Mouse (Mus musculus): Measurements from ENCODE around the gene Gm44790. TPM values are rescaled to one million over a fixed set of nuclear protein-coding genes. Genes with fewer than 3 reads are reported as not detected.

Gm44790 gene
- total RNA-seq, 1 experiment: 0.31 TPM

- Histone ChIP-seq H3K9me3 (ENCODE audit: control insufficient read depth, insufficient read depth, low read depth, low read length) (no peaks in the 10 kb centered on the region), H3K4me3 (ENCODE audit: insufficient read depth in 1 of 2, low read depth in 1 of 2, low read length in 2 of 2, poor library complexity in 1 of 2, severe bottlenecking in 1 of 2) (peak within 1 kb of the TSS; percentile 80), H3K4me1 (ENCODE audit: control insufficient read depth in 2 of 2, insufficient read depth in 2 of 2, low read length in 2 of 2, poor library complexity in 1 of 2) (no peaks in the 10 kb centered on the region), H3K36me3 (ENCODE audit: control insufficient read depth, insufficient read depth, low read length, poor library complexity, severe bottlenecking) (no peaks in the 10 kb centered on the region; the same call in 1 of the 2 replicates), H3K27ac (ENCODE audit: insufficient read depth, low read depth, low read length, poor library complexity, severe bottlenecking) (peak within 1 kb of the TSS; percentile 97), H3K9ac (ENCODE audit: insufficient read depth, low read depth, low read length, poor library complexity, severe bottlenecking) (peak within 1 kb of the TSS; percentile 99)
- TF ChIP-seq CHD2 (IDR thresholded peaks at IDR 0.05; ENCODE audit: low read depth, low read length): no peak
- no peak for TF ChIP-seq ZC3H11A (IDR thresholded peaks at IDR 0.05; ENCODE audit: borderline replicate concordance, low read depth, low read length)
- TF ChIP-seq ZNF384 (IDR thresholded peaks at IDR 0.05; ENCODE audit: low read depth, low read length): 0 out of 2 replicates have a peak, but pooled peaks have one; percentile 4
- TF ChIP-seq MAFK (IDR thresholded peaks at IDR 0.05; ENCODE audit: insufficient read depth, low read depth, low read length): no peak
- TF ChIP-seq HCFC1 (IDR thresholded peaks at IDR 0.05; ENCODE audit: borderline replicate concordance, insufficient read depth, low read length): peak; percentile 60; the same call in 1 of the 2 replicates
- in situ Hi-C loops (cut with MboI; ENCODE audit: low sequenced_read_pairs in 2 of 2, unreplicated experiment in 2 of 2): no loop called here
- peak; percentile 95 for DNase-seq (ENCODE audit: low read depth, low spot score)
Observed at GRCm38 (mm10) chr6:86404100-86404861, 22.2 kb upstream of the Gm44790 start, which contains the start of gene Tia1. Gene Tia1 (plus strand): TSS chr6:86404219.

- H3K4me3 ChIP-seq (ENCODE audit: insufficient read depth in 1 of 2, low read depth in 1 of 2, low read length in 2 of 2, poor library complexity in 1 of 2, severe bottlenecking in 1 of 2): peak overlapping the region; percentile 80
- H3K36me3 ChIP-seq (ENCODE audit: control insufficient read depth, insufficient read depth, low read length, poor library complexity, severe bottlenecking): no peaks in the 10 kb centered on the region; the same call in 1 of the 2 replicates
- peak overlapping the region; percentile 18; the same call in 1 of the 2 replicates for H3K9ac ChIP-seq (ENCODE audit: insufficient read depth, low read depth, low read length, poor library complexity, severe bottlenecking)
- H3K4me1 ChIP-seq (ENCODE audit: control insufficient read depth in 2 of 2, insufficient read depth in 2 of 2, low read length in 2 of 2, poor library complexity in 1 of 2): no peaks in the 10 kb centered on the region
- no peaks in the 10 kb centered on the region for H3K9me3 ChIP-seq (ENCODE audit: control insufficient read depth, insufficient read depth, low read depth, low read length)
- H3K27ac ChIP-seq (ENCODE audit: insufficient read depth, low read depth, low read length, poor library complexity, severe bottlenecking): no peak overlapping the region; the same call in 1 of the 2 replicates
- in situ Hi-C loops (cut with MboI; ENCODE audit: low sequenced_read_pairs in 2 of 2, unreplicated experiment in 2 of 2): no loop called here
- no peak for DNase-seq (ENCODE audit: low read depth, low spot score)
- TF ChIP-seq ZNF384 (IDR thresholded peaks at IDR 0.05; ENCODE audit: low read depth, low read length) (peak; percentile 12; the same call in 1 of the 2 replicates), MAFK (IDR thresholded peaks at IDR 0.05; ENCODE audit: insufficient read depth, low read depth, low read length) (no peak), CHD2 (IDR thresholded peaks at IDR 0.05; ENCODE audit: low read depth, low read length) (no peak)
Observed at GRCm38 (mm10) chr6:86404996-86405395, 21.5 kb upstream of the Gm44790 start.

- Histone ChIP-seq H3K9me3 (ENCODE audit: control insufficient read depth, insufficient read depth, low read depth, low read length) (no peaks in the 10 kb centered on the region), H3K9ac (ENCODE audit: insufficient read depth, low read depth, low read length, poor library complexity, severe bottlenecking) (no peak overlapping the region), H3K4me1 (ENCODE audit: control insufficient read depth in 2 of 2, insufficient read depth in 2 of 2, low read length in 2 of 2, poor library complexity in 1 of 2) (no peaks in the 10 kb centered on the region), H3K27ac (ENCODE audit: insufficient read depth, low read depth, low read length, poor library complexity, severe bottlenecking) (no peak overlapping the region), H3K36me3 (ENCODE audit: control insufficient read depth, insufficient read depth, low read length, poor library complexity, severe bottlenecking) (no peaks in the 10 kb centered on the region; the same call in 1 of the 2 replicates), H3K4me3 (ENCODE audit: insufficient read depth in 1 of 2, low read depth in 1 of 2, low read length in 2 of 2, poor library complexity in 1 of 2, severe bottlenecking in 1 of 2) (no peak overlapping the region)
- in situ Hi-C loops (cut with MboI; ENCODE audit: low sequenced_read_pairs in 2 of 2, unreplicated experiment in 2 of 2): no loop called here
- no peak for DNase-seq (ENCODE audit: low read depth, low spot score)
- TF ChIP-seq MAFK (IDR thresholded peaks at IDR 0.05; ENCODE audit: insufficient read depth, low read depth, low read length) (no peak), HCFC1 (IDR thresholded peaks at IDR 0.05; ENCODE audit: borderline replicate concordance, insufficient read depth, low read length) (no peak), ZNF384 (IDR thresholded peaks at IDR 0.05; ENCODE audit: low read depth, low read length) (no peak), CHD2 (IDR thresholded peaks at IDR 0.05; ENCODE audit: low read depth, low read length) (no peak), ZC3H11A (IDR thresholded peaks at IDR 0.05; ENCODE audit: borderline replicate concordance, low read depth, low read length) (no peak)
Observed at GRCm38 (mm10) chr6:86406306-86406705, 20.2 kb upstream of the Gm44790 start.

- Histone ChIP-seq H3K9ac (ENCODE audit: insufficient read depth, low read depth, low read length, poor library complexity, severe bottlenecking) (no peak overlapping the region), H3K27ac (ENCODE audit: insufficient read depth, low read depth, low read length, poor library complexity, severe bottlenecking) (no peak overlapping the region), H3K9me3 (ENCODE audit: control insufficient read depth, insufficient read depth, low read depth, low read length) (no peaks in the 10 kb centered on the region), H3K4me3 (ENCODE audit: insufficient read depth in 1 of 2, low read depth in 1 of 2, low read length in 2 of 2, poor library complexity in 1 of 2, severe bottlenecking in 1 of 2) (no peak overlapping the region), H3K36me3 (ENCODE audit: control insufficient read depth, insufficient read depth, low read length, poor library complexity, severe bottlenecking) (peaks cover 11% of the 10 kb centered on the region), H3K4me1 (ENCODE audit: control insufficient read depth in 2 of 2, insufficient read depth in 2 of 2, low read length in 2 of 2, poor library complexity in 1 of 2) (no peaks in the 10 kb centered on the region)
- TF ChIP-seq MAFK (IDR thresholded peaks at IDR 0.05; ENCODE audit: insufficient read depth, low read depth, low read length) (no peak), ZNF384 (IDR thresholded peaks at IDR 0.05; ENCODE audit: low read depth, low read length) (no peak), ZC3H11A (IDR thresholded peaks at IDR 0.05; ENCODE audit: borderline replicate concordance, low read depth, low read length) (no peak), CHD2 (IDR thresholded peaks at IDR 0.05; ENCODE audit: low read depth, low read length) (no peak), HCFC1 (IDR thresholded peaks at IDR 0.05; ENCODE audit: borderline replicate concordance, insufficient read depth, low read length) (no peak)
- in situ Hi-C loops (cut with MboI; ENCODE audit: low sequenced_read_pairs in 2 of 2, unreplicated experiment in 2 of 2): no loop called here
- no peak for DNase-seq (ENCODE audit: low read depth, low spot score)
Observed at GRCm38 (mm10) chr6:86418711-86419110, 7.7 kb upstream of the Gm44790 start.

Data from ES-E14 (cell line).